Mouse (Mus musculus) CH12.LX (cell line): ENCODE measurements around the gene Pmvk.

Source experiments
- CTCF ChIP-seq, 2 experiments: IDR thresholded peaks in 1 of 2; conservative IDR thresholded peaks in 1 of 2; 2 replicates each; pipeline ENCODE4 v1.5.1; 2011 to 2012; ENCODE audit warnings: low read depth in 2 of 2, low read length in 2 of 2, improper control_type of control experiment in 1 of 2, inconsistent platforms in 1 of 2, mild to moderate bottlenecking in 1 of 2, moderate library complexity in 1 of 2
- EP300 ChIP-seq: IDR thresholded peaks from 2 replicates; pipeline ENCODE4 v1.6.1; 2011; ENCODE audit warnings: low read length, improper control_type of control experiment
- KAT2A ChIP-seq: IDR thresholded peaks from 2 replicates; pipeline ENCODE4 v1.6.1; 2012; ENCODE audit warnings: low read length, improper control_type of control experiment, inconsistent platforms; ENCODE audit not compliant: insufficient replicate concordance
- MAFK ChIP-seq: IDR thresholded peaks from 2 replicates; pipeline ENCODE4 v1.6.1; 2011; ENCODE audit warnings: low read length, improper control_type of control experiment; ENCODE audit not compliant: insufficient replicate concordance
- POLR2A ChIP-seq: IDR thresholded peaks from 2 replicates; pipeline ENCODE4 v1.6.1; 2011; ENCODE audit warnings: low read depth, mild to moderate bottlenecking, improper control_type of control experiment, low read length

GRCm38 (mm10) chr3:89410864-89411263, 43.5 kb upstream of the Pmvk start:
- no peak for TF ChIP-seq EP300
- TF ChIP-seq MAFK = no peak
- TF ChIP-seq CTCF (conservative IDR thresholded peaks at IDR 0.05 in 1 of 2, IDR thresholded peaks at IDR 0.05 in 1 of 2; ENCODE audit: low read depth in 2 of 2, low read length in 2 of 2) = no peak
- no peak for TF ChIP-seq POLR2A
- no peak for TF ChIP-seq KAT2A
